44 mouse cellular contexts compared by ENCODE assay signal in genomic region chr5:87665908-87666307, GRCm38 (mm10). TPM values are rescaled to one million over a fixed set of nuclear protein-coding genes. Genes with fewer than 3 reads are reported as not detected.
"Had no signal": no experiment of that assay in that cellular context is flagged by ENCODE, and none has a peak within 500 bp of the region (broad histone marks: within the 10 kb centered on the region; RNA-seq: fewer than 3 reads in every experiment).

Gene Csn1s1, plus strand, starts transcription at chr5:87666208.

- H3K9ac ChIP-seq: limb, embryonic 12.5 days; limb, embryonic 13.5 days; limb, embryonic 15.5 days; liver, embryonic 12.5 days; liver, embryonic 13.5 days; liver, embryonic 14.5 days; liver, embryonic 15.5 days; liver, postnatal 0 days; lung, embryonic 14.5 days; lung, embryonic 15.5 days; midbrain, embryonic 12.5 days; midbrain, embryonic 13.5 days; midbrain, embryonic 15.5 days had no signal

- H3K9me3 ChIP-seq: limb, embryonic 10.5 days; limb, embryonic 12.5 days; limb, embryonic 13.5 days; limb, embryonic 15.5 days; liver, embryonic 12.5 days; liver, embryonic 13.5 days; liver, embryonic 15.5 days; lung, embryonic 15.5 days; megakaryocyte, embryonic 14.5 days; midbrain, embryonic 10.5 days; midbrain, embryonic 12.5 days; midbrain, embryonic 13.5 days; midbrain, embryonic 15.5 days had no signal

- DNase-seq: left cerebral cortex, postnatal 4 days; liver; liver, embryonic 13.5 days; liver, postnatal 0 days; lung, adult 18-20 months; lung, adult 2 months; lung, embryonic 14.5 days; lung, postnatal 10 days; lung, postnatal 14 days; lung, postnatal 36 days; lung, postnatal 4 days; midbrain, embryonic 14.5 days had no signal

- H3K4me3 ChIP-seq: limb, embryonic 10.5 days; limb, embryonic 12.5 days; limb, embryonic 13.5 days; limb, embryonic 15.5 days; liver, embryonic 12.5 days; liver, embryonic 13.5 days; liver, embryonic 15.5 days; lung, embryonic 15.5 days; megakaryocyte, embryonic 14.5 days; midbrain, embryonic 10.5 days; midbrain, embryonic 12.5 days; midbrain, embryonic 13.5 days; midbrain, embryonic 15.5 days; myocyte had no signal

- H3K36me3 ChIP-seq: limb, embryonic 10.5 days; limb, embryonic 12.5 days; limb, embryonic 13.5 days; limb, embryonic 15.5 days; liver, embryonic 12.5 days; liver, embryonic 13.5 days; liver, embryonic 15.5 days; lung, embryonic 15.5 days; midbrain, embryonic 10.5 days; midbrain, embryonic 12.5 days; midbrain, embryonic 13.5 days; midbrain, embryonic 15.5 days had no signal

- H3K27me3 ChIP-seq: limb, embryonic 12.5 days; limb, embryonic 13.5 days; limb, embryonic 15.5 days; liver, embryonic 12.5 days; liver, embryonic 13.5 days; liver, embryonic 15.5 days; lung, embryonic 15.5 days; megakaryocyte, embryonic 14.5 days; midbrain, embryonic 12.5 days; midbrain, embryonic 13.5 days; midbrain, embryonic 15.5 days had no signal

- H3K27ac ChIP-seq: limb, embryonic 10.5 days; limb, embryonic 12.5 days; limb, embryonic 13.5 days; limb, embryonic 15.5 days; liver, embryonic 12.5 days; liver, embryonic 13.5 days; liver, embryonic 14.5 days; liver, embryonic 15.5 days; lung, embryonic 15.5 days; macrophage; midbrain, embryonic 10.5 days; midbrain, embryonic 12.5 days; midbrain, embryonic 13.5 days; midbrain, embryonic 15.5 days had no signal

- H3K4me1 ChIP-seq: limb, embryonic 10.5 days; limb, embryonic 12.5 days; limb, embryonic 13.5 days; limb, embryonic 15.5 days; liver, embryonic 12.5 days; liver, embryonic 13.5 days; liver, embryonic 15.5 days; lung, embryonic 15.5 days; megakaryocyte, embryonic 14.5 days; midbrain, embryonic 10.5 days; midbrain, embryonic 12.5 days; midbrain, embryonic 13.5 days; midbrain, embryonic 15.5 days had no signal

- H3K4me2 ChIP-seq: limb, embryonic 12.5 days; limb, embryonic 13.5 days; limb, embryonic 15.5 days; liver, embryonic 11.5 days; liver, embryonic 12.5 days; liver, embryonic 13.5 days; liver, embryonic 15.5 days; lung, embryonic 14.5 days; lung, embryonic 15.5 days; midbrain, embryonic 11.5 days; midbrain, embryonic 12.5 days; midbrain, embryonic 13.5 days; midbrain, embryonic 15.5 days had no signal

RNA-seq across cellular contexts. Expression of gene Csn1s1, which starts in this region (rescaled TPM):
- total RNA-seq: left cerebral cortex, adult 8-10 months; left cerebral cortex, postnatal 10 days; left cerebral cortex, postnatal 14 days; left cerebral cortex, postnatal 25 days; left cerebral cortex, postnatal 36 days; left cerebral cortex, postnatal 4 days; liver, adult 2 months; megakaryocyte progenitor cell, adult 5-6 weeks; megakaryocyte, adult 5-6 weeks; megakaryocyte-erythroid progenitor cell, adult 5-6 weeks; monocyte, adult 5-6 weeks had no signal
- polyA plus RNA-seq: limb, embryonic 10.5 days; limb, embryonic 11.5 days; limb, embryonic 12.5 days; limb, embryonic 13.5 days; limb, embryonic 14.5 days; limb, embryonic 15.5 days; liver, adult 2 months; liver, embryonic 11.5 days; liver, embryonic 12.5 days; liver, embryonic 13.5 days; liver, embryonic 14.5 days; liver, embryonic 15.5 days; liver, embryonic 16.5 days; liver, postnatal 0 days; lung, adult 2 months; lung, embryonic 14.5 days; lung, embryonic 15.5 days; lung, embryonic 16.5 days; macrophage; midbrain, embryonic 10.5 days; midbrain, embryonic 11.5 days; midbrain, embryonic 12.5 days; midbrain, embryonic 13.5 days; midbrain, embryonic 14.5 days; midbrain, embryonic 15.5 days; myocyte; neural tube, embryonic 11.5 days had no signal
